Mouse (Mus musculus) heart, adult 8-10 months (tissue): Measurements from ENCODE around the gene Macrod2. TPM values are rescaled to one million over a fixed set of nuclear protein-coding genes. Genes with fewer than 3 reads are reported as not detected.

ENCODE experiments used
- DNase-seq: peaks from one replicate; pipeline ENCODE4 v3.0.0; 2022; ENCODE audit warnings: low spot score
- total RNA-seq, 4 experiments: library from RNA; stranded (reverse); gene quantifications; 2 replicates each; pipeline ENCODE4 v1.2.4; 2022

Gene Macrod2
- total RNA-seq, 4 experiments from 2014 or later: 7.0 to 9.1 (median 8.7) TPM

GRCm38 (mm10) chr2:140570874-140571273 is 175.8 kb downstream of the Macrod2 start:
- no peak for DNase-seq

GRCm38 (mm10) chr2:140592537-140593261 is 197.6 kb downstream of the Macrod2 start:
- DNase-seq: no peak

- no peak for DNase-seq
Observed at GRCm38 (mm10) chr2:140596906-140597305, 201.8 kb downstream of the Macrod2 start.

- no peak for DNase-seq
Observed at GRCm38 (mm10) chr2:140615451-140615850, 220.3 kb downstream of the Macrod2 start.

- DNase-seq: no peak
Observed at GRCm38 (mm10) chr2:140621730-140622337, 226.7 kb downstream of the Macrod2 start.

- DNase-seq: no peak
Observed at GRCm38 (mm10) chr2:140653481-140653880, 258.4 kb downstream of the Macrod2 start.

- DNase-seq: no peak
Observed at GRCm38 (mm10) chr2:140653978-140654377, 258.9 kb downstream of the Macrod2 start.

- DNase-seq: no peak
Observed at GRCm38 (mm10) chr2:140662673-140663072, 267.6 kb downstream of the Macrod2 start.

- no peak for DNase-seq
Observed at GRCm38 (mm10) chr2:140664381-140664780, 269.3 kb downstream of the Macrod2 start.

GRCm38 (mm10) chr2:140666846-140667245 is 271.7 kb downstream of the Macrod2 start:
- DNase-seq: no peak

GRCm38 (mm10) chr2:140667261-140668047 is 272.3 kb downstream of the Macrod2 start:
- no peak for DNase-seq

- DNase-seq: peak; percentile 5
Observed at GRCm38 (mm10) chr2:140668311-140668710, 273.2 kb downstream of the Macrod2 start.

GRCm38 (mm10) chr2:140669081-140669480 is 274.0 kb downstream of the Macrod2 start:
- no peak for DNase-seq

GRCm38 (mm10) chr2:140669786-140670185 is 274.7 kb downstream of the Macrod2 start:
- DNase-seq: no peak

- DNase-seq: no peak
Observed at GRCm38 (mm10) chr2:140670457-140670856, 275.3 kb downstream of the Macrod2 start.

- peak; percentile 55 for DNase-seq
Observed at GRCm38 (mm10) chr2:140670963-140671702, 276.0 kb downstream of the Macrod2 start, which contains the start of gene Flrt3. TSS of gene Flrt3 (minus strand) at chr2:140671469.

- DNase-seq: no peak
Observed at GRCm38 (mm10) chr2:140673466-140673865, 278.4 kb downstream of the Macrod2 start.

GRCm38 (mm10) chr2:140676728-140677127 is 281.6 kb downstream of the Macrod2 start:
- no peak for DNase-seq

GRCm38 (mm10) chr2:140690906-140691305 is 295.8 kb downstream of the Macrod2 start:
- no peak for DNase-seq

- no peak for DNase-seq
Observed at GRCm38 (mm10) chr2:140691403-140691802, 296.3 kb downstream of the Macrod2 start.

GRCm38 (mm10) chr2:140692461-140692860 is 297.4 kb downstream of the Macrod2 start:
- no peak for DNase-seq

- no peak for DNase-seq
Observed at GRCm38 (mm10) chr2:140693845-140694244, 298.7 kb downstream of the Macrod2 start.
